Mouse (Mus musculus) CH12.LX (cell line): ENCODE measurements at regions not wholly inside any gene's neighbourhood (a gene's known extent, or its start where the extent isn't known, plus 50 kb on each side); places are given as distances from the start of the nearest gene placed in this dataset.

Experiments used
- DNase-seq: peaks from one replicate; pipeline ENCODE4 v3.0.0-alpha.2; 2013; ENCODE audit errors: extremely low read depth
- H3K27ac ChIP-seq: 2 replicates; pipeline ENCODE4 v1.5.1; 2012; ENCODE audit warnings: low read depth, mild to moderate bottlenecking, control low read depth, moderate library complexity; ENCODE audit not compliant: insufficient read depth
- H3K27me3 ChIP-seq: replicated peaks from 2 replicates; pipeline ENCODE3; 2012; ENCODE audit warnings: inconsistent platforms
- H3K36me3 ChIP-seq, 2 experiments: replicated peaks in 1 of 2; 2 replicates each; pipeline versions ENCODE3 to v1.6.1; 2012; ENCODE audit warnings: inconsistent platforms in 1 of 2, low read length in 1 of 2, mild to moderate bottlenecking in 1 of 2, mixed read lengths in 1 of 2, moderate library complexity in 1 of 2; ENCODE audit not compliant: control insufficient read depth in 1 of 2, insufficient read depth in 1 of 2
- H3K4me1 ChIP-seq, 2 experiments: 2 replicates each; pipeline ENCODE4 v1.6.1; 2012; ENCODE audit warnings: inconsistent platforms in 1 of 2, moderate library complexity in 1 of 2; ENCODE audit not compliant: insufficient read depth in 2 of 2, control insufficient read depth in 1 of 2
- H3K4me2 ChIP-seq: 2 replicates; pipeline ENCODE4 v1.6.1; 2012; ENCODE audit warnings: low read depth, mild to moderate bottlenecking, control low read depth; ENCODE audit not compliant: poor library complexity, insufficient read depth, severe bottlenecking
- H3K4me3 ChIP-seq, 3 experiments: fragments of 150-350 bp in 1 of 3; sonication (generic) in 1 of 3; replicated peaks in 1 of 3; 2 replicates each; pipeline versions ENCODE3 to v1.5.1; 2011 to 2012; ENCODE audit warnings: low read depth in 2 of 3, low read length in 2 of 3, mild to moderate bottlenecking in 2 of 3, moderate library complexity in 2 of 3, control low read depth in 1 of 3, improper control_type of control experiment in 1 of 3, inconsistent platforms in 1 of 3, mixed read lengths in 1 of 3; ENCODE audit not compliant: poor library complexity in 1 of 3
- H3K79me2 ChIP-seq: replicated peaks from 2 replicates; pipeline ENCODE4 v1.6.1; 2012; ENCODE audit warnings: mild to moderate bottlenecking, moderate library complexity; ENCODE audit not compliant: control insufficient read depth, poor library complexity, insufficient read depth, severe bottlenecking; ENCODE audit errors: extremely low read depth
- H3K9ac ChIP-seq: 2 replicates; pipeline ENCODE4 v1.6.1; 2012; ENCODE audit warnings: low read depth, mild to moderate bottlenecking, control low read depth, moderate library complexity; ENCODE audit not compliant: insufficient read depth
- H3K9me3 ChIP-seq: replicated peaks from 2 replicates; pipeline ENCODE3; 2012; ENCODE audit warnings: low read length, inconsistent platforms, mixed read lengths
- BHLHE40 ChIP-seq: IDR thresholded peaks from 2 replicates; pipeline ENCODE4 v1.6.1; 2011; ENCODE audit warnings: mild to moderate bottlenecking, low read depth, low read length, improper control_type of control experiment
- CHD1 ChIP-seq: IDR thresholded peaks from 2 replicates; pipeline ENCODE4 v1.6.1; 2012; ENCODE audit warnings: low read depth, low read length, improper control_type of control experiment, inconsistent platforms
- CTCF ChIP-seq, 2 experiments: IDR thresholded peaks in 1 of 2; conservative IDR thresholded peaks in 1 of 2; 2 replicates each; pipeline ENCODE4 v1.5.1; 2011 to 2012; ENCODE audit warnings: low read depth in 2 of 2, low read length in 2 of 2, improper control_type of control experiment in 1 of 2, inconsistent platforms in 1 of 2, mild to moderate bottlenecking in 1 of 2, moderate library complexity in 1 of 2
- E2F4 ChIP-seq: IDR thresholded peaks from 2 replicates; pipeline ENCODE4 v1.6.1; 2011; ENCODE audit warnings: low read depth, low read length, improper control_type of control experiment; ENCODE audit not compliant: insufficient replicate concordance
- ELF1 ChIP-seq: IDR thresholded peaks from 2 replicates; pipeline ENCODE4 v1.6.1; 2014; ENCODE audit warnings: low read depth, mild to moderate bottlenecking, inconsistent platforms, low read length, improper control_type of control experiment
- EP300 ChIP-seq: IDR thresholded peaks from 2 replicates; pipeline ENCODE4 v1.6.1; 2011; ENCODE audit warnings: low read length, improper control_type of control experiment
- GABPA ChIP-seq: IDR thresholded peaks from 2 replicates; pipeline ENCODE4 v1.6.1; 2012; ENCODE audit warnings: low read depth, low read length, improper control_type of control experiment, inconsistent platforms; ENCODE audit not compliant: insufficient replicate concordance
- HCFC1 ChIP-seq: IDR thresholded peaks from 2 replicates; pipeline ENCODE4 v1.6.1; 2012; ENCODE audit warnings: low read depth, mild to moderate bottlenecking, inconsistent platforms, low read length, improper control_type of control experiment
- IRF4 ChIP-seq: IDR thresholded peaks from 2 replicates; pipeline ENCODE4 v1.6.1; 2014; ENCODE audit warnings: low read depth, mild to moderate bottlenecking, inconsistent platforms, low read length, improper control_type of control experiment
- JUND ChIP-seq: conservative IDR thresholded peaks from 2 replicates; pipeline ENCODE4 v1.6.1; 2011; ENCODE audit warnings: low read depth, low read length, improper control_type of control experiment
- KAT2A ChIP-seq: IDR thresholded peaks from 2 replicates; pipeline ENCODE4 v1.6.1; 2012; ENCODE audit warnings: low read length, improper control_type of control experiment, inconsistent platforms; ENCODE audit not compliant: insufficient replicate concordance
- MAFK ChIP-seq: IDR thresholded peaks from 2 replicates; pipeline ENCODE4 v1.6.1; 2011; ENCODE audit warnings: low read length, improper control_type of control experiment; ENCODE audit not compliant: insufficient replicate concordance
- MAZ ChIP-seq: IDR thresholded peaks from 2 replicates; pipeline ENCODE4 v1.6.1; 2012; ENCODE audit warnings: low read depth, mild to moderate bottlenecking, inconsistent platforms, low read length, improper control_type of control experiment, moderate library complexity
- MEF2A ChIP-seq: IDR thresholded peaks from 2 replicates; pipeline ENCODE4 v1.6.1; 2014; ENCODE audit warnings: low read depth, mild to moderate bottlenecking, inconsistent platforms, low read length, improper control_type of control experiment, borderline replicate concordance
- MYC ChIP-seq: IDR thresholded peaks from 2 replicates; pipeline ENCODE4 v1.6.1; 2011; ENCODE audit warnings: low read depth, mild to moderate bottlenecking, improper control_type of control experiment, low read length
- NELFE ChIP-seq: IDR thresholded peaks from 2 replicates; pipeline ENCODE4 v1.6.1; 2011; ENCODE audit warnings: low read depth, low read length, improper control_type of control experiment
- NRF1 ChIP-seq: IDR thresholded peaks from 2 replicates; pipeline ENCODE4 v1.6.1; 2014; ENCODE audit warnings: low read depth, mild to moderate bottlenecking, inconsistent platforms, low read length, improper control_type of control experiment, moderate library complexity
- PAX5 ChIP-seq: IDR thresholded peaks from 2 replicates; pipeline ENCODE4 v1.6.1; 2012; ENCODE audit warnings: low read length, inconsistent platforms, mixed read lengths
- POLR2A ChIP-seq: IDR thresholded peaks from 2 replicates; pipeline ENCODE4 v1.6.1; 2011; ENCODE audit warnings: low read depth, mild to moderate bottlenecking, improper control_type of control experiment, low read length
- RAD21 ChIP-seq: IDR thresholded peaks from 2 replicates; pipeline ENCODE4 v1.6.1; 2011; ENCODE audit warnings: low read depth, mild to moderate bottlenecking, low read length, improper control_type of control experiment, moderate library complexity
- RCOR1 ChIP-seq: conservative IDR thresholded peaks from 2 replicates; pipeline ENCODE4 v1.6.1; 2012; ENCODE audit warnings: low read depth, mild to moderate bottlenecking, inconsistent platforms, low read length, improper control_type of control experiment
- SMC3 ChIP-seq: IDR thresholded peaks from 2 replicates; pipeline ENCODE4 v1.6.1; 2011; ENCODE audit warnings: low read depth, low read length, improper control_type of control experiment
- TCF12 ChIP-seq: IDR thresholded peaks from 2 replicates; pipeline ENCODE4 v1.6.1; 2014; ENCODE audit warnings: low read depth, mild to moderate bottlenecking, inconsistent platforms, low read length, improper control_type of control experiment
- USF1 ChIP-seq: IDR thresholded peaks from 2 replicates; pipeline ENCODE4 v1.6.1; 2014; ENCODE audit warnings: low read depth, mild to moderate bottlenecking, inconsistent platforms, low read length, improper control_type of control experiment
- USF2 ChIP-seq: conservative IDR thresholded peaks from 2 replicates; pipeline ENCODE4 v1.6.1; 2011; ENCODE audit warnings: low read depth, low read length, improper control_type of control experiment
- ZC3H11A ChIP-seq: IDR thresholded peaks from 2 replicates; pipeline ENCODE4 v1.6.1; 2012; ENCODE audit warnings: low read depth, mild to moderate bottlenecking, inconsistent platforms, low read length, improper control_type of control experiment
- ZKSCAN1 ChIP-seq: IDR thresholded peaks from 2 replicates; pipeline ENCODE4 v1.6.1; 2012; ENCODE audit warnings: low read depth, inconsistent platforms, low read length, improper control_type of control experiment, borderline replicate concordance
- dilution Hi-C: fragments of 300-500 bp; cut with MboI; formaldehyde crosslinking; loops from 2 replicates; pipeline ENCODE4 v1.14.3; 2020; ENCODE audit warnings: low sequenced_read_pairs; ENCODE audit not compliant: extremely low pct_unique_long_range_greater_than_20kb, extremely low pct_ligation_motif_present
- in situ Hi-C: fragments of 300-500 bp; cut with MboI; formaldehyde crosslinking; loops from 3 replicates; pipeline ENCODE4 v1.14.3; 2019; ENCODE audit warnings: low sequenced_read_pairs, low pct_ligation_motif_present, low pct_unique_long_range_greater_than_20kb, mixed read lengths

- no peak overlapping the region for H3K27ac ChIP-seq
- no peak overlapping the region for H3K4me2 ChIP-seq
- no peak overlapping the region for H3K4me3 ChIP-seq
- dilution Hi-C loops = no loop called here
- no peaks in the 10 kb centered on the region for H3K4me1 ChIP-seq
- H3K27me3 ChIP-seq = peaks cover 80% of the 10 kb centered on the region
- H3K79me2 ChIP-seq = no peaks in the 10 kb centered on the region
- no peaks in the 10 kb centered on the region for H3K36me3 ChIP-seq
- H3K9me3 ChIP-seq = no peaks in the 10 kb centered on the region
- no peak for TF ChIP-seq CTCF (conservative IDR thresholded peaks at IDR 0.05 in 1 of 2, IDR thresholded peaks at IDR 0.05 in 1 of 2; ENCODE audit: low read depth in 2 of 2, low read length in 2 of 2)
- no peak for TF ChIP-seq ZKSCAN1
- TF ChIP-seq MAFK = no peak
- no peak for TF ChIP-seq GABPA
- no peak for TF ChIP-seq ELF1
- DNase-seq = no peak
- in situ Hi-C loops = no loop called here
- H3K9ac ChIP-seq = no peak overlapping the region
Measured at GRCm38 (mm10) chr7:138524936-138525335, 127.4 kb upstream of the Tcerg1l start.

GRCm38 (mm10) chr7:138514171-138514570 is 116.6 kb upstream of the Tcerg1l start:
- dilution Hi-C loops = no loop called here
- Histone ChIP-seq H3K9ac (no peak overlapping the region), H3K27ac (no peak overlapping the region), H3K36me3 (no peaks in the 10 kb centered on the region), H3K4me2 (no peak overlapping the region), H3K9me3 (no peaks in the 10 kb centered on the region), H3K4me3 (no peak overlapping the region), H3K4me1 (no peaks in the 10 kb centered on the region), H3K27me3 (peaks cover 88% of the 10 kb centered on the region), H3K79me2 (no peaks in the 10 kb centered on the region)
- TF ChIP-seq IRF4 = no peak
- TF ChIP-seq USF2 = no peak
- TF ChIP-seq BHLHE40 = no peak
- TF ChIP-seq RAD21 = no peak
- TF ChIP-seq CTCF (conservative IDR thresholded peaks at IDR 0.05 in 1 of 2, IDR thresholded peaks at IDR 0.05 in 1 of 2; ENCODE audit: low read depth in 2 of 2, low read length in 2 of 2) = no peak
- TF ChIP-seq SMC3 = no peak
- TF ChIP-seq KAT2A = no peak
- no peak for TF ChIP-seq ZKSCAN1
- no peak for TF ChIP-seq POLR2A
- TF ChIP-seq NRF1 = no peak
- no peak for DNase-seq
- in situ Hi-C loops = no loop called here

- dilution Hi-C loops (no loop called here), in situ Hi-C loops (no loop called here)
- H3K79me2 ChIP-seq = no peaks in the 10 kb centered on the region
- peaks cover 84% of the 10 kb centered on the region for H3K27me3 ChIP-seq
- H3K9me3 ChIP-seq = peaks cover 3% of the 10 kb centered on the region
- no peak overlapping the region for H3K4me2 ChIP-seq
- no peak overlapping the region for H3K4me3 ChIP-seq
- H3K27ac ChIP-seq = no peak overlapping the region
- no peaks in the 10 kb centered on the region for H3K36me3 ChIP-seq
- TF ChIP-seq HCFC1 (no peak), USF1 (no peak), JUND (no peak), USF2 (no peak), PAX5 (no peak), TCF12 (no peak), RCOR1 (no peak), NELFE (no peak), NRF1 (no peak), MAZ (no peak), EP300 (no peak), MYC (no peak), RAD21 (no peak), MEF2A (no peak), POLR2A (no peak), E2F4 (no peak), ZC3H11A (no peak), CHD1 (no peak)
- no peak overlapping the region for H3K9ac ChIP-seq
- DNase-seq = no peak
- no peaks in the 10 kb centered on the region for H3K4me1 ChIP-seq
Measured at GRCm38 (mm10) chr7:138505205-138505604, 107.7 kb upstream of the Tcerg1l start.
